Mouse (Mus musculus) CH12.LX (cell line): ENCODE results near the gene Tm7sf2. TPM values are rescaled to one million over a fixed set of nuclear protein-coding genes. Genes with fewer than 3 reads are reported as not detected.

Experiments
- DNase-seq: peaks from one replicate; pipeline ENCODE4 v3.0.0-alpha.2; 2013; ENCODE audit errors: extremely low read depth
- H3K27ac ChIP-seq: 2 replicates; pipeline ENCODE4 v1.5.1; 2012; ENCODE audit warnings: low read depth, mild to moderate bottlenecking, control low read depth, moderate library complexity; ENCODE audit not compliant: insufficient read depth
- H3K27me3 ChIP-seq: replicated peaks from 2 replicates; pipeline ENCODE3; 2012; ENCODE audit warnings: inconsistent platforms
- H3K36me3 ChIP-seq, 2 experiments: replicated peaks in 1 of 2; 2 replicates each; pipeline versions ENCODE3 to v1.6.1; 2012; ENCODE audit warnings: inconsistent platforms in 1 of 2, low read length in 1 of 2, mild to moderate bottlenecking in 1 of 2, mixed read lengths in 1 of 2, moderate library complexity in 1 of 2; ENCODE audit not compliant: control insufficient read depth in 1 of 2, insufficient read depth in 1 of 2
- H3K4me1 ChIP-seq, 2 experiments: 2 replicates each; pipeline ENCODE4 v1.6.1; 2012; ENCODE audit warnings: inconsistent platforms in 1 of 2, moderate library complexity in 1 of 2; ENCODE audit not compliant: insufficient read depth in 2 of 2, control insufficient read depth in 1 of 2
- H3K4me2 ChIP-seq: 2 replicates; pipeline ENCODE4 v1.6.1; 2012; ENCODE audit warnings: low read depth, mild to moderate bottlenecking, control low read depth; ENCODE audit not compliant: poor library complexity, insufficient read depth, severe bottlenecking
- H3K4me3 ChIP-seq, 3 experiments: fragments of 150-350 bp in 1 of 3; sonication (generic) in 1 of 3; replicated peaks in 1 of 3; 2 replicates each; pipeline versions ENCODE3 to v1.5.1; 2011 to 2012; ENCODE audit warnings: low read depth in 2 of 3, low read length in 2 of 3, mild to moderate bottlenecking in 2 of 3, moderate library complexity in 2 of 3, control low read depth in 1 of 3, improper control_type of control experiment in 1 of 3, inconsistent platforms in 1 of 3, mixed read lengths in 1 of 3; ENCODE audit not compliant: poor library complexity in 1 of 3
- H3K79me2 ChIP-seq: replicated peaks from 2 replicates; pipeline ENCODE4 v1.6.1; 2012; ENCODE audit warnings: mild to moderate bottlenecking, moderate library complexity; ENCODE audit not compliant: control insufficient read depth, poor library complexity, insufficient read depth, severe bottlenecking; ENCODE audit errors: extremely low read depth
- H3K9ac ChIP-seq: 2 replicates; pipeline ENCODE4 v1.6.1; 2012; ENCODE audit warnings: low read depth, mild to moderate bottlenecking, control low read depth, moderate library complexity; ENCODE audit not compliant: insufficient read depth
- H3K9me3 ChIP-seq: replicated peaks from 2 replicates; pipeline ENCODE3; 2012; ENCODE audit warnings: low read length, inconsistent platforms, mixed read lengths
- BHLHE40 ChIP-seq: IDR thresholded peaks from 2 replicates; pipeline ENCODE4 v1.6.1; 2011; ENCODE audit warnings: mild to moderate bottlenecking, low read depth, low read length, improper control_type of control experiment
- CHD1 ChIP-seq: IDR thresholded peaks from 2 replicates; pipeline ENCODE4 v1.6.1; 2012; ENCODE audit warnings: low read depth, low read length, improper control_type of control experiment, inconsistent platforms
- CHD2 ChIP-seq: IDR thresholded peaks from 2 replicates; pipeline ENCODE4 v1.6.1; 2011; ENCODE audit warnings: low read length, improper control_type of control experiment
- E2F4 ChIP-seq: IDR thresholded peaks from 2 replicates; pipeline ENCODE4 v1.6.1; 2011; ENCODE audit warnings: low read depth, low read length, improper control_type of control experiment; ENCODE audit not compliant: insufficient replicate concordance
- ELF1 ChIP-seq: IDR thresholded peaks from 2 replicates; pipeline ENCODE4 v1.6.1; 2014; ENCODE audit warnings: low read depth, mild to moderate bottlenecking, inconsistent platforms, low read length, improper control_type of control experiment
- EP300 ChIP-seq: IDR thresholded peaks from 2 replicates; pipeline ENCODE4 v1.6.1; 2011; ENCODE audit warnings: low read length, improper control_type of control experiment
- ETS1 ChIP-seq: conservative IDR thresholded peaks from 2 replicates; pipeline ENCODE4 v1.6.1; 2012; ENCODE audit warnings: low read depth, mild to moderate bottlenecking, inconsistent platforms, low read length, improper control_type of control experiment, moderate library complexity
- JUN ChIP-seq: IDR thresholded peaks from 2 replicates; pipeline ENCODE4 v1.6.1; 2011; ENCODE audit warnings: low read depth, mild to moderate bottlenecking, low read length, improper control_type of control experiment, moderate library complexity; ENCODE audit not compliant: insufficient read depth
- JUND ChIP-seq: conservative IDR thresholded peaks from 2 replicates; pipeline ENCODE4 v1.6.1; 2011; ENCODE audit warnings: low read depth, low read length, improper control_type of control experiment
- KAT2A ChIP-seq: IDR thresholded peaks from 2 replicates; pipeline ENCODE4 v1.6.1; 2012; ENCODE audit warnings: low read length, improper control_type of control experiment, inconsistent platforms; ENCODE audit not compliant: insufficient replicate concordance
- MAFK ChIP-seq: IDR thresholded peaks from 2 replicates; pipeline ENCODE4 v1.6.1; 2011; ENCODE audit warnings: low read length, improper control_type of control experiment; ENCODE audit not compliant: insufficient replicate concordance
- MAX ChIP-seq: IDR thresholded peaks from 2 replicates; pipeline ENCODE4 v1.6.1; 2011; ENCODE audit warnings: low read length, improper control_type of control experiment
- PAX5 ChIP-seq: IDR thresholded peaks from 2 replicates; pipeline ENCODE4 v1.6.1; 2012; ENCODE audit warnings: low read length, inconsistent platforms, mixed read lengths
- RAD21 ChIP-seq: IDR thresholded peaks from 2 replicates; pipeline ENCODE4 v1.6.1; 2011; ENCODE audit warnings: low read depth, mild to moderate bottlenecking, low read length, improper control_type of control experiment, moderate library complexity
- SIN3A ChIP-seq: IDR thresholded peaks from 2 replicates; pipeline ENCODE4 v1.6.1; 2012; ENCODE audit warnings: low read length, improper control_type of control experiment, inconsistent platforms
- SMC3 ChIP-seq: IDR thresholded peaks from 2 replicates; pipeline ENCODE4 v1.6.1; 2011; ENCODE audit warnings: low read depth, low read length, improper control_type of control experiment
- TCF12 ChIP-seq: IDR thresholded peaks from 2 replicates; pipeline ENCODE4 v1.6.1; 2014; ENCODE audit warnings: low read depth, mild to moderate bottlenecking, inconsistent platforms, low read length, improper control_type of control experiment
- UBTF ChIP-seq: IDR thresholded peaks from 2 replicates; pipeline ENCODE4 v1.6.1; 2012; ENCODE audit warnings: low read depth, mild to moderate bottlenecking, inconsistent platforms, low read length, improper control_type of control experiment, moderate library complexity
- USF1 ChIP-seq: IDR thresholded peaks from 2 replicates; pipeline ENCODE4 v1.6.1; 2014; ENCODE audit warnings: low read depth, mild to moderate bottlenecking, inconsistent platforms, low read length, improper control_type of control experiment
- USF2 ChIP-seq: conservative IDR thresholded peaks from 2 replicates; pipeline ENCODE4 v1.6.1; 2011; ENCODE audit warnings: low read depth, low read length, improper control_type of control experiment
- ZKSCAN1 ChIP-seq: IDR thresholded peaks from 2 replicates; pipeline ENCODE4 v1.6.1; 2012; ENCODE audit warnings: low read depth, inconsistent platforms, low read length, improper control_type of control experiment, borderline replicate concordance
- ZMIZ1 ChIP-seq: IDR thresholded peaks from 2 replicates; pipeline ENCODE4 v1.6.1; 2012; ENCODE audit warnings: low read depth, mild to moderate bottlenecking, inconsistent platforms, low read length, improper control_type of control experiment
- ZNF384 ChIP-seq: IDR thresholded peaks from 2 replicates; pipeline ENCODE4 v1.6.1; 2012; ENCODE audit warnings: low read depth, low read length, improper control_type of control experiment, inconsistent platforms
- dilution Hi-C: fragments of 300-500 bp; cut with MboI; formaldehyde crosslinking; loops from 2 replicates; pipeline ENCODE4 v1.14.3; 2020; ENCODE audit warnings: low sequenced_read_pairs; ENCODE audit not compliant: extremely low pct_unique_long_range_greater_than_20kb, extremely low pct_ligation_motif_present
- in situ Hi-C: fragments of 300-500 bp; cut with MboI; formaldehyde crosslinking; loops from 3 replicates; pipeline ENCODE4 v1.14.3; 2019; ENCODE audit warnings: low sequenced_read_pairs, low pct_ligation_motif_present, low pct_unique_long_range_greater_than_20kb, mixed read lengths
- polyA plus RNA-seq: library from polyadenylated mRNA; unstranded; fragments of >175 nt; gene quantifications from 2 replicates; pipeline ENCODE4 v1.2.1, GENCODE M21; 2012; ENCODE audit warnings: low read depth; ENCODE audit not compliant: insufficient read length
- total RNA-seq, 2 experiments: library from RNA; depleted of rRNA; stranded (reverse); fragments of 300-350 nt in 1 of 2; fragments of >200 nt in 1 of 2; gene quantifications; 2 replicates each; pipeline ENCODE4 v1.2.3; 2012 to 2014

Gene Tm7sf2
- total and polyA plus RNA-seq, 3 experiments, result 10.8 to 15.1 (median 11.7) TPM

- dilution Hi-C loops (no loop called here), in situ Hi-C loops (no loop called here)
- Histone ChIP-seq H3K27me3 (no peaks in the 10 kb centered on the region), H3K27ac (no peak overlapping the region), H3K4me3 (no peak overlapping the region), H3K9ac (no peak overlapping the region), H3K36me3 (peaks cover 43 to 64% of the 10 kb centered on the region in 2 experiments), H3K9me3 (no peaks in the 10 kb centered on the region), H3K4me2 (no peak overlapping the region), H3K79me2 (peaks cover 20% of the 10 kb centered on the region), H3K4me1 (peaks cover 3 to 26% of the 10 kb centered on the region in 2 experiments)
- TF ChIP-seq ZNF384 (no peak), SIN3A (no peak), ZKSCAN1 (no peak), CHD2 (no peak), USF1 (no peak), TCF12 (no peak), ETS1 (no peak), EP300 (no peak), KAT2A (no peak), CHD1 (no peak), BHLHE40 (no peak), JUND (no peak), SMC3 (no peak)
- DNase-seq, result no peak
Measured at GRCm38 (mm10) chr19:6073889-6074288, 5.7 kb upstream of the Tm7sf2 start.

GRCm38 (mm10) chr19:6071261-6071660 lies 3.1 kb upstream of the Tm7sf2 start:
- peaks cover 9 to 37% of the 10 kb centered on the region in 2 experiments for H3K4me1 ChIP-seq
- no peak for DNase-seq
- H3K9me3 ChIP-seq, result no peaks in the 10 kb centered on the region
- in situ Hi-C loops (no loop called here), dilution Hi-C loops (no loop called here)
- H3K4me3 ChIP-seq, result no peak overlapping the region
- H3K9ac ChIP-seq, result no peak overlapping the region
- H3K4me2 ChIP-seq, result no peak overlapping the region
- H3K36me3 ChIP-seq, result peaks cover 48 to 73% of the 10 kb centered on the region in 2 experiments
- peaks cover 17% of the 10 kb centered on the region for H3K79me2 ChIP-seq
- TF ChIP-seq MAFK (no peak), KAT2A (no peak), ZNF384 (no peak), MAX (no peak), JUN (no peak), ZKSCAN1 (no peak), ETS1 (no peak), BHLHE40 (no peak), USF2 (no peak), ZMIZ1 (no peak), E2F4 (no peak), ELF1 (no peak), PAX5 (no peak), TCF12 (no peak), RAD21 (no peak), UBTF (no peak)
- TF ChIP-seq, all 38 proteins: peak for 0
- Histone ChIP-seq H3K27ac (no peak overlapping the region), H3K27me3 (no peaks in the 10 kb centered on the region)
